Mouse (Mus musculus) kidney, adult 9 months (tissue): ENCODE measurements at regions not wholly inside any gene's neighbourhood (a gene's known extent, or its start where the extent isn't known, plus 50 kb on each side); places are given as distances from the start of the nearest gene placed in this dataset.

Experiments used
- DNase-seq: peaks from one replicate; pipeline ENCODE4 v3.0.0; 2022

DNA sequence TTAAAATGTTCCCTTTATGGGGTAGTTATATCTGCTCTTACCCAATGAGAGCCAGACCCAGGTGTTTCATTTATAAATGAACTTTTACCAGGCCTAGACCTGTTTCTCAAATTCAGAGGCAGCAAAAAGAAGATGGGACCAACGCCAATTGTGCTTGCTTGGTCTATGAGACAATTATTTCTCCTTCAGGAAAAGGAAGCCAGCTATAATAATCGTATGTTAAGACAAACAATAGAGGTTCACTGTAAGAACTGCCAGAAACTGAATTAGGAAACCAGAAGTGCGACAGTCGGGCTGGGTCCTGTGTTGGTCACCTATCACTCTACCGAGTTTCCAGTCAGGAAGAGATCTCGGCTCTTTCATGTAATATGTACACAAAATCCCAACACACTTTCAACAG, 335.8 kb upstream of the Dach1 start:
- DNase-seq, result no peak

DNA sequence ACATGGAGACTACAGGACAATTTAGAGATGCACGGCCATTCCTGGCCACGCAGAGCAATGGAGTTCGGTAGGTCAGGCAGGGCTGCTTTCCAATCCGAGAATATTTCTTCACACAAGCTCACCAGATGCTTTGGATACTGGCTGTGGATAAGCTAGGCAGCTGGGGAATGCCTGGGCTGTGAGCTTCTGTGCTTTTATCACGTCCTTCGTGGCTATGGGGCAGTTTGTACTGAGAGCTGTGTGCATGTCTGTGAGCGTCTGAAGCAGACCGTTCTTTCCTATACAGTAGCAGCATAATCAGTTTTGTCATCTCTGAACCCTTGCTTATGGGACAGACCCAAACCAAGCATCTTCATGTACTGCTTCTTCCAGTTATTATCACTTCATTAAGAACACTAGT, 307.9 kb upstream of the Dach1 start:
- DNase-seq, result no peak

DNA sequence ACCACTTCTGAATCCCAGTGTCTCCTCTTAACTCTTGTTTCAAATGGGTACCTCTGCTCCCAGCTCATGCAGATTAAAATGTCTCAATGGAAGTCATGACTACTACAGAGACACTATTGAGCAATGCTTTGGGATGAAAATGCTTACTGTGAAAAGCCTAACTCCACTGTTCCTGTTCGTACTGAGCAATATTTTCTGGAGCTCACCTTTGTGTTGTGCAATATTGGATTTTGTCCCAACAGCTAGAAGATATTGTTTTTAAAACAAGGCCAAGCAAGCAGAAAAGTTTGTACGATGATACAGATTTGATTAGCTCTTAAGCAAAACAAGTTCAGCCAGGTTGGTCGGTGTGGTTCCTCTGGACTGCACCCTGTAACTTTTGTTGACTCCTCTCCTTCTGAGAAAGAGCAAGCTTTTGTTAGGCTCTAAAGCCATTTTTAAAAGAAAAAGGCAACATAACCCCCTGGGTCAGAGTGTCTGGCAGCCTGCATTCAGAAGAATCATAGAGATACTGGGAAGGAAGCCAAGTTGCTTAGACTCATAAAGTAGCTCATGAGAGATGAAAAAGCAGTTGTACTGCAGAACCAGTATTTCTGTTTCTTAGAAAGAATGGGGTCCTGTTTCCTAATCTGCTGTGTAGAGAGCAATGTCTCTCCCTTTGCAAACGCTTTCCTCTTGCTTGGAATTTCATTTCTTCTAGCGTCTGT, 302.4 kb upstream of the Dach1 start:
- DNase-seq, result peak; percentile 2

DNA sequence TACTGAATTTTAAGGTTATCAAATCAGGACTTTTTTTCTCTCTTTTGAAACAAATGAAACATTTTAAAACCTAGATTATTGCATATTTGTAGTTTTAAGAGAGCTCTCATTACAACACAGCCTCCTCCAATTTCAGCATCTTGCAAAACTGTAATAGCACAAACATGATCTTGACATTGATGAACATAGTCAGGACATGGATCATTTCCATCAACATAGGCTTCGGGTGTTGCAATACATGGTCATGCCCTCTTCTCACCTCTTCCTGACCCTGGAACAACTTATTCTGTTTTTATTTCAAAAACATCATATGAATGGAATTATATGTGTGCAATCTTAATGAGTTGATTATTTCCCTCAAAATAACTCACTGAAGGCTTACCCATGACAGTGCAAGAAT, 284.9 kb upstream of the Dach1 start:
- no peak for DNase-seq

DNA sequence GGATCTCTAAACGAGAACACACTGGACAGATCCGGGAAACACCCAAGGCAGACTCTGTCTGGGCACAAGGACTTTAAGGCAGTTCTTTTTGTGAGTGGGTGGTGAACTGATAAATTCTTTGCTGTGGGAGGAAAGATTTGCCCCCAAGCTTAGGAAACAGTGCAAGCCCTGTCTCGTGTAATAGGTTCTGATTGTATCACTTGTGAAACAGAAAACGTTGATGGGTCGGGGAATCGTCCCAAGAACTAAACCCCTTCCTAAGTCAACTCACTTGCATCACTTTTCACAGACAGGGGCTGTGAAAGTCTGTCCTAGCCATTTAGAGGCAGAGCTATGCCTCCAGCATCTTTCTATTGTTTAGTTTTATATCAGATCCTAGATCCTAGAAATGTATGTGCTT, 282.6 kb upstream of the Dach1 start:
- DNase-seq, result no peak

DNA sequence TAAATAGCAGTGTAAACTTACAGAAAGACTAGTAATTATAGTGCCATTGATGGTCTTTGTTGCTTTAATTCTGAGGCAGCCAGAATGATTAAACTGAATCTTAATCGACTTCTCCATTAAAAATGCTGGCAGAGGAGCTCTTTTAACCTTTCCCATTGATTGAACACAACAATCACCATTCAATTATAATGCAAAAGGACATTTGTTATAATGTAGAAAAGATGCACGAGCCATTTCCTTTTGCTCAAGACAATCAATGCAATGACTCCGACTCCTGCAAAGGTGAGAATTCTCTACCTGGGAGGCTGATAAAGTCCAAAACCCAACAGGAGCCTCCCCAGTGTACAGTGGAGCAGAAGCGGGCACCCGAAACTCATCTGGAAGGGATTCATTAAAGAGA, 280.0 kb upstream of the Dach1 start:
- no peak for DNase-seq

DNA sequence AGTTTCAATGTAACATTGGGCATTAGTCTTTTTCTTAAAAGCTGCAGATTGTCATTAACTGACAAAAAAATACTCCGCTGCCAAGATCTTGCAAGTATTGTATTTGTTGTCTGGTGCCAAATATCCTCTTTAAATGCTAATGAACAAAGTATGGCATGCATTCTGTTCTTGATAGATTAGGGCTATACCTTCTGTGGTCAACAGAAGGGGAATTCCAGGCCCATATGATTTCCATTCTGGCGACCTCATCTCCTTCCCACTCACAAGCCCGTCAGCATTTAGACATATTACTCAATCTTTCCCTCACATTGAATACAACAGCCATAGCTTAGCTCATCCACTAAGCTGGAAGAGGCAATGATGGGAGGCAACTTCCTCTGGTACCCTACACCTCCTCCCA, 272.8 kb upstream of the Dach1 start:
- DNase-seq, result no peak

DNA sequence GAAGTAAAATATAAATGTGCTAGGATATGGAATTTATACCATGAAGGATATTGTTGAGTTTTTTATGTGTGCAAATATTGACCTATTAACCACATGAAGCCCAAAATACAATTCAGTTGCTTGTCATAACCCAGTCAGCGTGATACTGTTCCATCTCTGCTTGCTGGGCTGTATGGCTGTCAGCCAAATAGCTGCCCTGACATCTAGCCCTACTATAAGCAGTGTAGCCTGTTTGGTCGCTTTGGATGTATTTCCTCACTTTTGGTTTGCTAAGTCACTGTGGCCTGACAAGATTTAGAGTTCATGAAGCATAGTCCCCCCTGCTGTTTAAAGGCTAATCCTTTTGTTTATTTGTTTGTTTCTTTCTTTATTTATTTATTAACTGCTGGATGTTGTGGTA, 272.4 kb upstream of the Dach1 start:
- DNase-seq, result no peak

DNA sequence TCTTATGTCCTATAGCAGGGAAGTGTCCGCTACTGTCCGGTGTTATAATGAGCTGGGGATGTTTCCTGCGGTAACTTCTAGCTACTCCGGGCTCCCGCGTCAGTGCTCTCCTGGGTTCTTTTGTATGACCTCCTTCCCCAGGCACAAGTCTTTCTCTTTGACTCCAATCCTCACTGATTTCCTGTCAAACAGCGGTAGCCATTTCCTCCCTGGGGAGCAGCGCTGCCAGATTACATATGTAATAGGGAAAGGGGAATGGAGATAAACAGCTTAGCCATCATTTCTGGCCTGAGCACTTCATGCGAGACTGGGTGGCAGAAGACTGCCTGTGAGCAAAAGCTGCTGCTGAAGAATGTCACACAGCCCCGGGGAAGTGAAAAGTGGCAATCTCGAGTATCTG, 262.4 kb upstream of the Dach1 start:
- no peak for DNase-seq

DNA sequence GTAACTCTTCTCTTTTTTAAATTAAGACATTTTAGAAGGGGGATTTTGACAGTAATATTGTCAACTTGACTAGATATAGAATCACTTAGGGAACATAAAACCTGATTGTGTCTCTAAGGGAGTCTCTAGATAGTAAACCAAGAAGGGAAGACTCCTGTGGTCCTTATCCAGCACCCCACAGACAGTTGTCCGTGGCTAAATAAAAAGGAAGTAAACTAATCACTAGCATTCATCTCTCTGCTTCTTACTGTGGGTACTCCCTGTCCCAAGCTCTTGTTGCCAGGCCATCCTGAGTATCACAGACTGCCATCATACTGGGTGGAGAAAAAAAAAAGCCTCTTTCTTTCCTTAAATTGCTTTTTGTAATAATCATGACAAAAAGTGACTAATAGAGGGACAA, 248.2 kb upstream of the Dach1 start:
- DNase-seq, result no peak

DNA sequence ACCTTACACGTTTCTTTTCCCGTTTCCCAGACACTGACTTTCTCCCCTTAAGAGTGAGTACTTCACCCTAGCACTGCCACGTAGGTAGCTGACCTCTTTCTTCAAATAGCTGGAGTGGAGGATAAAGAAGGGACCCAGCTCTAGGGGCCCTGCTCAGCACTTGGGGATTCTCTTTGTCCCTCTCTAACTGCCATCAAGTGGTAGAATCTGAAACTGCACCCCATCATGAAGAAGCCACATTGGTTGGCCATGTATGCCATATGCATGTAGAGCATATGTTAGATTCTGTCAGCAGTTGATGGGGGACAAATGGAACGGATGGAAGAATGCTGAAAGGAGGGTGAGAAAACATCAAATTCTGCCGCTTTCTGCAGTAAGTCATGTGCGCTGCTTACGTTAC, 244.6 kb upstream of the Dach1 start:
- peak; percentile 16 for DNase-seq

DNA sequence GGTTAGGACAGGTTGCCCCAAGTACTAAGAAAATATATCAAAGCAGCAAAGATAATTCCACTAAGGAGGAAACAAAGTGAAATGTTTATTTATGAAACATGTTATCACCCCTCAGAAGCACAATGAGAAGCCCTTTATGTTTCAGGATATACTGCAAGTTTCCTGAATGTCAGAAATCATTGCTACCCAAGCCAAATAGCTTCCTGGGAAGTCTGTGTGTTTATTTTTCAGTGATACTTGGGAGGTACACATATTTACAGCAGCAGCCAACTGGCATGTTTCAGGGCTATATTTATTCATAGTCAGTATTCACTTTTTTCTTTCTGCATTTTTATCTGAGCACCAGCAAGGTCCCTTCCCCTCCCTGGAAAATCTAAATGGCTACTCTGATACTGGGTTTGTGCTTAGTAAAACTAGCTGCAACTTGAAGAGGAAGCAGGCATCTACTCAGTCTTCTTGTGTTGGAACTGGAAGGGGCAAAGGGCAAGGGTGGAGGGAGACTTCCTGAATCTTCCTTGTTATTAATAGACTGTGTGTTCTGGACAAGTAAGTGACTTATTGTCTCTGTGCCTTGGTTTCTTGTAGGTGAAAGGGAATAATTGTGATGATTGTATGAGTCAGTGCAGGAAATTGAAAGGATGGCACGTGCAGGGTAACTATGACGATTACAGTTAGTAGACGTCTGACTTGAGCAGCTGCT, 236.5 kb upstream of the Dach1 start:
- DNase-seq, result peak; percentile 12

DNA sequence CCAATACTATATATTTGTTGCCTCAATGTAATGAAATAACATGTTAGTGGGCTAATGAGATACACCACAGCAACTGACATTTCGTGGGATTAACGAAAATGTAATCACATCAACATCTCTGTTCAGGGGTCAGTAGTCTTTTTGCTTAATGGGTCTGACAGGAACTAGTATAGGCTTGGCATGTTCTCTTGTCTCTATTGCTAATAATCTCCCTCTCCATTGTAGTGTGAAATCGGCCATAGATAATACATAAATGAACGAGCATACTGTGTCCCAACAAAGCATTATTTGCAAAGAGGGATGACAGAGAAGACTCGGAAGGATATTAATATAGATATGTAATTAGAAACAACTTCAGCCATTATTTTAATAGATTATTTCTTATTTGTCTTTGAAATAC, 234.5 kb upstream of the Dach1 start:
- no peak for DNase-seq

DNA sequence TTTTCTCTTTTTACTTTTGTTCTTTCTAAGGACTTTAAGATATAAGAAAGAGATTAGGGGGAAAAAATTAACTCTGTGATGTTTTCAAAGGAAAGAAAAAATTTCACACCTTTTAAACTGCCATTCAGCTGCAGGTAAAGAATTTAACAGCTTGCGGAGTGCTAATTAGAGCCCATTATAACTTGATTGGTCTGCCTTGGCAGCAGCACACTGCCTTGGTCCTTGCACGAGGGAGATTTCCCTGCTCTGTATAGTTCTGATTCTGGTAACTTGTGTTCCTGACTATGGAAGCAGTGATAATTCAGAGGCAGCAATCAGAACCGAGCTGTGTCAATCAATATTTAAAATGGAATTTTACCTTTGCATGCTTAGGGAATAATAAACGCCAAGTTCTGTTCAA, 218.3 kb upstream of the Dach1 start:
- DNase-seq, result no peak
